Mouse (Mus musculus): ENCODE measurements at regions not wholly inside any gene's neighbourhood (a gene's known extent, or its start where the extent isn't known, plus 50 kb on each side); places are given as distances from the start of the nearest gene placed in this dataset.
A peak's percentile ranks its signal among the peaks of the same experiment; 100 is the strongest.
"Not testable (repeated sequence)": the region's sequence is repeated elsewhere in the genome, so short reads cannot be mapped to it uniquely, and the experiment has no call there.

DNA sequence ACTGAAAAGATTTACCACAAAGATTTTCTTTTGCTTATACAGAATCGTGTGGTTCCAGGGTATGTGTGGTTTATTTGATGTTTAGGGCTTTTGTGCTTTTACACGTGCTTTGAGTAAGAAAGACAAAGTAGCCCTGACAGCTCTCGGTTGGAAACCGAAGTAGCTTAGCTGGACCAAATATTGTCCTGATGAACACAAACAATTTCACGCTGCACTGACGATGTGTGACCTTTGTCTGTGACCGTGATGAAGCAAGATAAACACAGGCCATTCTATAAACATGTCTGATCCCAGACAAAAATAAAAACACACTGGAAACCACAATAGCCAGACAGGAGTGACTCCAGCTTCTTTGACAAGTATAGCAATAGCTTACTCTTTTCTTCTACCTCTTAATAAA lies 262.2 kb upstream of the Sfrp2 start:
- DNase-seq (ENCODE audit: low spot score) (no peak), ATAC-seq (ENCODE audit: low FRiP score) (no peak)
- Histone ChIP-seq H3K36me3 (ENCODE audit: insufficient read depth, low read length) (no peaks in the 10 kb centered on the region), H3K4me2 (ENCODE audit: low read depth, low read length, poor library complexity, severe bottlenecking) (no peak overlapping the region), H3K27me3 (ENCODE audit: insufficient read depth, low read length) (no peaks in the 10 kb centered on the region), H3K4me1 (ENCODE audit: insufficient read depth, low read length) (no peaks in the 10 kb centered on the region), H3K9ac (replicated peaks; ENCODE audit: low read length, poor library complexity, severe bottlenecking) (no peak overlapping the region), H3K27ac (ENCODE audit: low read depth, low read length) (no peak overlapping the region), H3K4me3 (ENCODE audit: low read depth, low read length) (no peak overlapping the region), H3K9me3 (ENCODE audit: low read length) (no peaks in the 10 kb centered on the region)
- TF ChIP-seq CTCF (IDR thresholded peaks at IDR 0.05), result no peak
- 10% methylated on average over 7 of the region's 7 CpGs for WGBS

DNA sequence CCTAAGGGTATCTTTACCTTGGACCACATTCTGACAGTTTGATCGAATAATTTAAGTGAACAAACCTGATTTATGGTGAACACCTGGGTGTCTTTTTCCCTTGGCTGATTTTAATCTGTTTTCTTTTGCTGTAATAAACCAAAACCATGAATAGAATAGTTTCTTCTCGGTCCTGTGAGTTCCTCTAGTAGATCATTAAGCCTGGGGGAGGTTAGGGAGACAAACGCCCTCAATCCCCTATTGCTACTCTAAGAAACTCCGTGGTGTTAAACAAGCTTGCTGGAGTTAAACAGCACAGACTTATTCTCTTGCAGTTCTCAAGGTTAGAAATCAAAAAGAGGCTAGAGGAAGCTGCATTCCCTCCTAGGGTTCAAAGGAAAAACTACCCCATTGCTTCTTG lies 249.5 kb upstream of the Sfrp2 start:
- Histone ChIP-seq H3K36me3 (ENCODE audit: insufficient read depth, low read length) (no peaks in the 10 kb centered on the region), H3K9me3 (ENCODE audit: low read length) (no peaks in the 10 kb centered on the region), H3K27ac (ENCODE audit: low read depth, low read length) (no peak overlapping the region), H3K4me1 (ENCODE audit: insufficient read depth, low read length) (no peaks in the 10 kb centered on the region), H3K4me3 (ENCODE audit: low read depth, low read length) (no peak overlapping the region), H3K27me3 (ENCODE audit: insufficient read depth, low read length) (no peaks in the 10 kb centered on the region), H3K9ac (replicated peaks; ENCODE audit: low read length, poor library complexity, severe bottlenecking) (no peak overlapping the region), H3K4me2 (ENCODE audit: low read depth, low read length, poor library complexity, severe bottlenecking) (no peak overlapping the region)
- ATAC-seq (ENCODE audit: low FRiP score) (no peak), DNase-seq (ENCODE audit: low spot score) (no peak)
- 71% methylated on average over 4 of the region's 4 CpGs for WGBS
- no peak for TF ChIP-seq CTCF (IDR thresholded peaks at IDR 0.05)

DNA sequence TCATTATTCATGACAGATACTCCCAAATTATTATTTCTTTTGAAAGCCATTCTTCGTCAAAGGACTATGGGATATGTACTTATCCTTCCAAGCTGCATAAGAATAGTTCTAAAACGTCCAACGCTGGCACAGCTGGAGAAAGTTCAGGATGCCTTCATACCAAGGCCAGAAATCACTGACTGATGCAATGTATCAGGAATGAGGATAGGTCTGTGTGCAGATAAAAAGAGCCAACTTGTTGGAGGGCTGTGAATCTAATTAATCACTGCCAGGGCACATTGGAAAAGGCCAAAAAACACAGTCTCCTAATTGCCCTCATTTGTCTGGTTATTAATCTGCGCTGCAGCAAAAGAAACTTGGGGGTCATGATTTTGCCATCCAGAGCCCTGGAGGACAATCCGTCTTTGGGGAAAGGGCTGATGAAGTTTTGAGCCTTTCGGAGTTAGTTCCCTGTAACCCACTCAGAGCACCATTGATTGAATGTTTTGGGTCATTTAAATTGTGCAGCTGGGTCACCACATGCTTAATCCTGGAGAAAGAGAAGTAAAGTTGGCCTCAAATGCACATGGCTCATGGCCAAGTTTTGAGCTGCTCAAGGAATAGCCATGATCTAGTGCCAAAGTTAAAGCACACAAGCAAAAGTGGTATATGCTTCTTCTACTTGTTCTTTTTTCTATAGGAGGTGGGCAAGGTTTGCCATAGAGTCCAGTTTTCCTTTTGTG lies 248.0 kb upstream of the Sfrp2 start:
- Histone ChIP-seq H3K4me2 (ENCODE audit: low read depth, low read length, poor library complexity, severe bottlenecking) (no peak overlapping the region), H3K9me3 (ENCODE audit: low read length) (no peaks in the 10 kb centered on the region), H3K4me1 (ENCODE audit: insufficient read depth, low read length) (no peaks in the 10 kb centered on the region), H3K4me3 (ENCODE audit: low read depth, low read length) (no peak overlapping the region), H3K27me3 (ENCODE audit: insufficient read depth, low read length) (no peaks in the 10 kb centered on the region), H3K36me3 (ENCODE audit: insufficient read depth, low read length) (no peaks in the 10 kb centered on the region), H3K27ac (ENCODE audit: low read depth, low read length) (no peak overlapping the region), H3K9ac (replicated peaks; ENCODE audit: low read length, poor library complexity, severe bottlenecking) (no peak overlapping the region)
- whole genome bisulfite sequencing, result 74% methylated on average over 6 of the region's 6 CpGs
- no peak for TF ChIP-seq CTCF (IDR thresholded peaks at IDR 0.05)
- ATAC-seq (ENCODE audit: low FRiP score), result no peak
- peak; percentile 69 for DNase-seq (ENCODE audit: low spot score)

DNA sequence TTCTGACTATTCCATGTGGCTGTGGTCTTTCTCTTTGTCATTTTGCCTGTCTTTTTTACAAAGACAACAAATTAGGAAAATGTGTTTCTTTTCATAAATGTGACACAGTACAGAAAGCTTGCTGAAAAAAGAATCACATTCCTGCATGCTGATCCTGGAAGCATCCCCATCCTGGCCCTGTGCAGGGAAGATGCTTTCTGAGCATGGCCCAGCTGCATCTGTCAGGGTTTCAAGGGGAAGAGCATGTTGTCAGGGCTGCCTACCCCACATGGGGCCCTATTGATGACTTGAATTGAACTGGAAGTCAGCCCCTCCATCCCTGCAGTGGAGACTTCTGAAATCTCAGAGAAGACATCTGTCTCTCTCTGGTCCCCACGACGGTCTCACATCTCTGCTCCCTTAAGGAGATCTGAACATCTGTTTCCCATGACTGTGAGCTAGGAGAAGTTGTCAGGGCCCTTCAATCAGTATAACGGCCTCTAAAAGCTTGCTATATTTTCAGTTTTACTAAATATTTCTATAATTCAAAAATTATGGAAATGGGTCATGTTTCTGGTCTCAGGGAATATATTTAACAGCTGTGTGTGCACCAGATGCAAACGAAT lies 235.8 kb upstream of the Sfrp2 start:
- H3K9ac ChIP-seq (replicated peaks; ENCODE audit: low read length, poor library complexity, severe bottlenecking), result no peak overlapping the region
- 83% methylated on average over 4 of the region's 4 CpGs for WGBS
- H3K4me1 ChIP-seq (ENCODE audit: insufficient read depth, low read length), result no peaks in the 10 kb centered on the region
- no peak overlapping the region for H3K4me2 ChIP-seq (ENCODE audit: low read depth, low read length, poor library complexity, severe bottlenecking)
- no peak for TF ChIP-seq CTCF (IDR thresholded peaks at IDR 0.05)
- no peaks in the 10 kb centered on the region for H3K9me3 ChIP-seq (ENCODE audit: low read length)
- H3K27me3 ChIP-seq (ENCODE audit: insufficient read depth, low read length), result no peaks in the 10 kb centered on the region
- no peak overlapping the region for H3K4me3 ChIP-seq (ENCODE audit: low read depth, low read length)
- H3K27ac ChIP-seq (ENCODE audit: low read depth, low read length), result no peak overlapping the region
- ATAC-seq (ENCODE audit: low FRiP score) (no peak), DNase-seq (ENCODE audit: low spot score) (no peak)
- no peaks in the 10 kb centered on the region for H3K36me3 ChIP-seq (ENCODE audit: insufficient read depth, low read length)

DNA sequence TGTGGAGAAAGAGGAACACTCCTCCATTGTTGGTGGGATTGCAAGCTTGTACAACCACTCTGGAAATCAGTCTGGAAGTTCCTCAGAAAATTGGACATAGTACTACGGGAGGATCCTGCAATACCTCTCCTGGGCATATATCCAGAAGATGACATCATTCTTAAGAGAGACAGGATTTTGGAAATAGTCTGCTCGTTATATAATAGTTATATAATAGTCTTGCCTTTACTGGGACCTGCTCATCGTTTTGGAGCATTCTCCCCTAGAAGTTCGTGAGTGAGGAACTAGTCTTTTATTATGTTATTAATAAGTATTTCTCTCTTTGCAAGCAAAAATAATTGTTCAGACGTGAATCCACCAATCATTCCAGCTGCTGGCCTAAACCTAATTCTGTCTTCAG lies 229.5 kb upstream of the Sfrp2 start:
- H3K27me3 ChIP-seq (ENCODE audit: insufficient read depth, low read length); ATAC-seq (ENCODE audit: low FRiP score); H3K4me2 ChIP-seq (ENCODE audit: low read depth, low read length, poor library complexity, severe bottlenecking); H3K9me3 ChIP-seq (ENCODE audit: low read length); H3K4me3 ChIP-seq (ENCODE audit: low read depth, low read length); H3K36me3 ChIP-seq (ENCODE audit: insufficient read depth, low read length); H3K27ac ChIP-seq (ENCODE audit: low read depth, low read length); H3K4me1 ChIP-seq (ENCODE audit: insufficient read depth, low read length); DNase-seq (ENCODE audit: low spot score); H3K9ac ChIP-seq (replicated peaks; ENCODE audit: low read length, poor library complexity, severe bottlenecking): not testable (repeated sequence)
- 76% methylated on average over 5 of the region's 5 CpGs for WGBS

DNA sequence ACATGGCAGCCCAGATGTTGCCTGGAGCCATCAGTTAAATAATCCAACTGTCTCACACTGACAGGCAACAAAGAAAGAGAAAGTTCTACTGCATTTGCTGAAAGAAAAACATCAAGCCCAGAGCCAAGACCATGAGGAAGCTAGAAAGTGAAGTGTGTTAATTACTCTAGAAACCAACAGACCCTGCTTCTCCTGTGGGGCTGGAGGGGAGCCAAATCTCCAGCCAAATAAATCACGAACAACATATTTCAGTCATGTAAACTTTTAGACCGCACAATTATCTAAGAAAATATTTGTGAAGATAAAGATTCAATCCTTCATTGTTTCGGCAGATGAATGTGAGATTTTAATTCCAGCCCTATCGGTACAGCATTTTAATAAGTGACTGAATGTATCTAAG lies 228.9 kb upstream of the Sfrp2 start:
- no peak overlapping the region for H3K9ac ChIP-seq (replicated peaks; ENCODE audit: low read length, poor library complexity, severe bottlenecking)
- no peaks in the 10 kb centered on the region for H3K36me3 ChIP-seq (ENCODE audit: insufficient read depth, low read length)
- no peak for TF ChIP-seq CTCF (IDR thresholded peaks at IDR 0.05)
- 77% methylated on average over 4 of the region's 4 CpGs for WGBS
- H3K4me2 ChIP-seq (ENCODE audit: low read depth, low read length, poor library complexity, severe bottlenecking), result no peak overlapping the region
- no peaks in the 10 kb centered on the region for H3K27me3 ChIP-seq (ENCODE audit: insufficient read depth, low read length)
- ATAC-seq (ENCODE audit: low FRiP score), result no peak
- H3K9me3 ChIP-seq (ENCODE audit: low read length), result no peaks in the 10 kb centered on the region
- DNase-seq (ENCODE audit: low spot score), result peak; percentile 21
- H3K4me1 ChIP-seq (ENCODE audit: insufficient read depth, low read length), result no peaks in the 10 kb centered on the region
- H3K4me3 ChIP-seq (ENCODE audit: low read depth, low read length), result no peak overlapping the region
- no peak overlapping the region for H3K27ac ChIP-seq (ENCODE audit: low read depth, low read length)

Measured in midbrain, postnatal 0 days (tissue).